Mouse (Mus musculus): Measurements from ENCODE around the gene Pcgf6. TPM values are rescaled to one million over a fixed set of nuclear protein-coding genes. Genes with fewer than 3 reads are reported as not detected.
A peak's percentile ranks its signal among the peaks of the same experiment; 100 is the strongest.

Pcgf6 gene
- polyA plus RNA-seq, 1 experiment from 2014 or later: 13.9 TPM

GRCm38 (mm10) chr19:47057684-47058083 is 7.0 kb upstream of the Pcgf6 start:
- WGBS: 67% methylated on average over 1 of the region's 1 CpGs
- DNase-seq (ENCODE audit: low spot score): no peak
- H3K36me3 ChIP-seq (ENCODE audit: control insufficient read depth, insufficient read depth, low read length): no peaks in the 10 kb centered on the region
- no peaks in the 10 kb centered on the region for H3K9me3 ChIP-seq (ENCODE audit: control insufficient read depth, low read length)
- no peak overlapping the region for H3K9ac ChIP-seq (ENCODE audit: low read depth, low read length)
- ATAC-seq (ENCODE audit: low read depth): no peak
- no peak overlapping the region for H3K4me2 ChIP-seq (ENCODE audit: low read depth, low read length)
- H3K4me1 ChIP-seq (ENCODE audit: control insufficient read depth, insufficient read depth, low read length): no peaks in the 10 kb centered on the region
- H3K27ac ChIP-seq (replicated peaks; ENCODE audit: low read depth, low read length): no peak overlapping the region
- H3K27me3 ChIP-seq (replicated peaks; ENCODE audit: control insufficient read depth, insufficient read depth, low read length): no peaks in the 10 kb centered on the region
- H3K4me3 ChIP-seq (ENCODE audit: low read depth, low read length): no peak overlapping the region

DNA sequence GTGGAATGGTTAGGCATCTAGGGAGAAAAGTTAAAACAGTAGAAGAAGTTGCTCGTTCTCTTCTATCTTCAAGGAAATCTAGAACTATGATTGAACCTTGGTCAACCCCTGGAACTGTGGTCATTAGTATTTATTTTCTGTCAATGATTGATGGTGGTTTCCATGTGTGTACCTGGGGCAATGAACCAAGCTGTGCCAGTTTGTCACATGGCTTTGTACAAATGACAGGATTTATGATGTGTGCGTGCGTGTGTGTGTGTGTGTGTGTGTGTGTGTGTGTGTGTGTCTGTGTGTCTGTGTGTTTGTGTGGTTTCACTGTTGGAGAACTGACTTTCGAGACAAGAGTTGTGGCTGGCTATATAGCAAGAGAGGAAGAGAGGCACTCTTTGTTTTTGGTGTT is 2.8 kb upstream of the Pcgf6 start:
- WGBS: 85% methylated on average over 4 of the region's 4 CpGs
- DNase-seq (ENCODE audit: low spot score) (no peak), ATAC-seq (ENCODE audit: low read depth) (no peak)
- Histone ChIP-seq H3K4me1 (ENCODE audit: control insufficient read depth, insufficient read depth, low read length) (peaks cover 13% of the 10 kb centered on the region), H3K4me3 (ENCODE audit: low read depth, low read length) (no peak overlapping the region), H3K27ac (replicated peaks; ENCODE audit: low read depth, low read length) (no peak overlapping the region), H3K36me3 (ENCODE audit: control insufficient read depth, insufficient read depth, low read length) (no peaks in the 10 kb centered on the region), H3K4me2 (ENCODE audit: low read depth, low read length) (no peak overlapping the region), H3K9me3 (ENCODE audit: control insufficient read depth, low read length) (no peaks in the 10 kb centered on the region), H3K27me3 (replicated peaks; ENCODE audit: control insufficient read depth, insufficient read depth, low read length) (no peaks in the 10 kb centered on the region), H3K9ac (ENCODE audit: low read depth, low read length) (no peak overlapping the region)

GRCm38 (mm10) chr19:47052927-47053326 is 2.2 kb upstream of the Pcgf6 start:
- no peak overlapping the region for H3K27ac ChIP-seq (replicated peaks; ENCODE audit: low read depth, low read length)
- H3K4me2 ChIP-seq (ENCODE audit: low read depth, low read length): no peak overlapping the region
- no peak overlapping the region for H3K9ac ChIP-seq (ENCODE audit: low read depth, low read length)
- 76% methylated on average over 4 of the region's 4 CpGs for WGBS
- no peaks in the 10 kb centered on the region for H3K27me3 ChIP-seq (replicated peaks; ENCODE audit: control insufficient read depth, insufficient read depth, low read length)
- ATAC-seq (ENCODE audit: low read depth) (no peak), DNase-seq (ENCODE audit: low spot score) (no peak)
- H3K36me3 ChIP-seq (ENCODE audit: control insufficient read depth, insufficient read depth, low read length): no peaks in the 10 kb centered on the region
- H3K9me3 ChIP-seq (ENCODE audit: control insufficient read depth, low read length): no peaks in the 10 kb centered on the region
- peaks cover 13% of the 10 kb centered on the region for H3K4me1 ChIP-seq (ENCODE audit: control insufficient read depth, insufficient read depth, low read length)
- H3K4me3 ChIP-seq (ENCODE audit: low read depth, low read length): no peak overlapping the region

GRCm38 (mm10) chr19:47049840-47050239 is 866 bp downstream of the Pcgf6 start:
- Histone ChIP-seq H3K36me3 (ENCODE audit: control insufficient read depth, insufficient read depth, low read length) (peaks cover 27% of the 10 kb centered on the region), H3K4me2 (ENCODE audit: low read depth, low read length) (peak overlapping the region; percentile 73), H3K27ac (replicated peaks; ENCODE audit: low read depth, low read length) (peak overlapping the region; percentile 94; the same call in 1 of the 2 replicates), H3K9ac (ENCODE audit: low read depth, low read length) (peak overlapping the region; percentile 85), H3K27me3 (replicated peaks; ENCODE audit: control insufficient read depth, insufficient read depth, low read length) (no peaks in the 10 kb centered on the region), H3K9me3 (ENCODE audit: control insufficient read depth, low read length) (no peaks in the 10 kb centered on the region), H3K4me3 (ENCODE audit: low read depth, low read length) (peak overlapping the region; percentile 88), H3K4me1 (ENCODE audit: control insufficient read depth, insufficient read depth, low read length) (peaks cover 13% of the 10 kb centered on the region)
- DNase-seq (ENCODE audit: low spot score): no peak
- no peak for ATAC-seq (ENCODE audit: low read depth)
- WGBS: 6% methylated on average over 7 of the region's 7 CpGs

GRCm38 (mm10) chr19:47049061-47049460 is 1.6 kb downstream of the Pcgf6 start:
- Histone ChIP-seq H3K9ac (ENCODE audit: low read depth, low read length) (no peak overlapping the region), H3K4me2 (ENCODE audit: low read depth, low read length) (peak overlapping the region; percentile 73), H3K27ac (replicated peaks; ENCODE audit: low read depth, low read length) (no peak overlapping the region), H3K27me3 (replicated peaks; ENCODE audit: control insufficient read depth, insufficient read depth, low read length) (no peaks in the 10 kb centered on the region), H3K4me3 (ENCODE audit: low read depth, low read length) (no peak overlapping the region), H3K4me1 (ENCODE audit: control insufficient read depth, insufficient read depth, low read length) (peaks cover 13% of the 10 kb centered on the region), H3K36me3 (ENCODE audit: control insufficient read depth, insufficient read depth, low read length) (peaks cover 31% of the 10 kb centered on the region), H3K9me3 (ENCODE audit: control insufficient read depth, low read length) (no peaks in the 10 kb centered on the region)
- WGBS: 60% methylated on average over 4 of the region's 4 CpGs
- no peak for ATAC-seq (ENCODE audit: low read depth)
- DNase-seq (ENCODE audit: low spot score): peak; percentile 8

GRCm38 (mm10) chr19:47047236-47047833 is 3.4 kb downstream of the Pcgf6 start:
- no peak overlapping the region for H3K4me3 ChIP-seq (ENCODE audit: low read depth, low read length)
- no peak overlapping the region for H3K27ac ChIP-seq (replicated peaks; ENCODE audit: low read depth, low read length)
- peaks cover 36% of the 10 kb centered on the region for H3K36me3 ChIP-seq (ENCODE audit: control insufficient read depth, insufficient read depth, low read length)
- 78% methylated on average over 13 of the region's 13 CpGs for WGBS
- no peak for DNase-seq (ENCODE audit: low spot score)
- no peaks in the 10 kb centered on the region for H3K9me3 ChIP-seq (ENCODE audit: control insufficient read depth, low read length)
- H3K27me3 ChIP-seq (replicated peaks; ENCODE audit: control insufficient read depth, insufficient read depth, low read length): no peaks in the 10 kb centered on the region
- H3K4me2 ChIP-seq (ENCODE audit: low read depth, low read length): no peak overlapping the region
- H3K9ac ChIP-seq (ENCODE audit: low read depth, low read length): no peak overlapping the region
- no peak for ATAC-seq (ENCODE audit: low read depth)
- H3K4me1 ChIP-seq (ENCODE audit: control insufficient read depth, insufficient read depth, low read length): peaks cover 13% of the 10 kb centered on the region

DNA sequence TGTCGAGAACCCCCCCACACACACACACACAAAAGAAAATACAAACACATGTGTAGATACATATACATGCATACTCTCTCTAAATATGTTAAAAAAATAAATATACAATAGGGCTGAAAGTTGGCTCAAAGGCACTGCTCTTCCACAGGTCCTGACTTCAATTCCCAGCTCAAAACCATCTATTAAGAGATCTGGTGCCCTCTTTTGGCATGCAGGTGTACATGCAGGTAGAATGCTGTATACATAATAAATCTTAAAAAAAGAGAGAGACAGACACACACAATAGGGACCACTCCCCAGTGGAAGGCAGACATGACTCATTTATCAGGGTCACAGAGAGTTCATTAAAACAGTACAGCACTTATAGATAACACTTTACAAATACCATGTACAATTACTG is 4.4 kb downstream of the Pcgf6 start:
- Histone ChIP-seq H3K9ac (ENCODE audit: low read depth, low read length) (no peak overlapping the region), H3K27me3 (replicated peaks; ENCODE audit: control insufficient read depth, insufficient read depth, low read length) (no peaks in the 10 kb centered on the region), H3K4me1 (ENCODE audit: control insufficient read depth, insufficient read depth, low read length) (peaks cover 13% of the 10 kb centered on the region), H3K27ac (replicated peaks; ENCODE audit: low read depth, low read length) (no peak overlapping the region), H3K4me2 (ENCODE audit: low read depth, low read length) (no peak overlapping the region), H3K36me3 (ENCODE audit: control insufficient read depth, insufficient read depth, low read length) (peaks cover 37% of the 10 kb centered on the region), H3K4me3 (ENCODE audit: low read depth, low read length) (no peak overlapping the region), H3K9me3 (ENCODE audit: control insufficient read depth, low read length) (no peaks in the 10 kb centered on the region)
- DNase-seq (ENCODE audit: low spot score) (no peak), ATAC-seq (ENCODE audit: low read depth) (no peak)
- WGBS: 88% methylated on average over 1 of the region's 1 CpGs

DNA sequence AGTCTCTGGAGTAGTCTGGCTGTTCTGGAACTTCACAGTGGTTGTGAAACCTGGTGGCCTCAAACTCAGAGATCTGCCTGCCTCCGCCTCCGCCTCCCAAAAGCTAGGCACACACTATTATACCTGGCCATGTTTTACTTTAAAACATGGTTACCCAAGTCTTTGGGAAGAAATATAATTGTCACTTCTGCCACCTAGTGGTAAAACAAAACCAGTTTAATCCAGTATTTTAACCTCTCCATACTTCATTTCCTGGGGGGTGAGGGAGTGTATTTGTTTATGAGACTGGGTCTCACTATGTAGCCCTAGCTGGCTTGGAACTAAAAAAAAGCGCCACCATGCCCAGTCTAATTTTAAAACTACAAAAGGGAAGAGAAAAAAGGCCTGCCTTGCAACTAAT is 7.1 kb downstream of the Pcgf6 start:
- H3K4me2 ChIP-seq (ENCODE audit: low read depth, low read length): no peak overlapping the region
- no peak overlapping the region for H3K9ac ChIP-seq (ENCODE audit: low read depth, low read length)
- no peaks in the 10 kb centered on the region for H3K4me1 ChIP-seq (ENCODE audit: control insufficient read depth, insufficient read depth, low read length)
- H3K9me3 ChIP-seq (ENCODE audit: control insufficient read depth, low read length): no peaks in the 10 kb centered on the region
- H3K27ac ChIP-seq (replicated peaks; ENCODE audit: low read depth, low read length): no peak overlapping the region
- peaks cover 61% of the 10 kb centered on the region for H3K36me3 ChIP-seq (ENCODE audit: control insufficient read depth, insufficient read depth, low read length)
- 84% methylated on average over 3 of the region's 3 CpGs for WGBS
- ATAC-seq (ENCODE audit: low read depth): no peak
- no peaks in the 10 kb centered on the region for H3K27me3 ChIP-seq (replicated peaks; ENCODE audit: control insufficient read depth, insufficient read depth, low read length)
- no peak overlapping the region for H3K4me3 ChIP-seq (ENCODE audit: low read depth, low read length)
- DNase-seq (ENCODE audit: low spot score): peak; percentile 27

DNA sequence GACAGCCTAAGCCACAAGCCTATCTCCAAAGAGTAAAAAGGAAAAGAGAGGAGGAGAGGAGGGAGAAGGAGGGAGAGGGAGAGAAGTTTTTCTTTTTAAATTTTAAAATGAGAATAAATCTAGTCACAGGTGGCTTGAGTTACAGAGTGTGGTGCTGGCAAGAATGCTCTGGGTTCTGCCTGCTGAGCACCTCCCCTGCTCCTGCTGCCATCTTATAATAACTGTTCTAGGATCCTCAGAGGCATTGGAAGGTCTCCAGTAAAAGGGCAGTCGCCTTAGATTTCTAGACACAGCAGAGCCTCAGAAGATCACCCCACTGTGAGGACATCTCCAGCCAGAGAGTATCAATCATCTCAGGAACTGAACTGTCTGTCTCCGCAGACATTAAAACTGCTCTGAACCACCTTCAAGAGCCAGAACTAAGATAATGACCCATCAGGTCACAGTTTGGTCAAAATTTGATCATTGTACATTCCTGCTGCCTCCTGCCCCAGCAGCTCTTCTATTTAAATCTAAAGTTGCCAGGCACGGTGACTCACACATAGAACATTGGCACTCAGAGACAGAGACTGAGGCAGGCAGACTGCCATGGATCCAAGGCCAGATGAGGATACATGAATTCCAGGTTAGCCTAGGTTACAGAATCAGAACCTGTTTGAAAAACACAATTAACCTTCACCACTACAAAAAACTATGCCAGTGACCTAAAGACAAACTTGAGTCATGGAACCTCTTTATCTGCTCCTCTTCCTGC is 9.8 kb downstream of the Pcgf6 start:
- 92% methylated on average over 3 of the region's 3 CpGs for WGBS
- Histone ChIP-seq H3K9me3 (ENCODE audit: control insufficient read depth, low read length) (no peaks in the 10 kb centered on the region), H3K27me3 (replicated peaks; ENCODE audit: control insufficient read depth, insufficient read depth, low read length) (no peaks in the 10 kb centered on the region), H3K4me2 (ENCODE audit: low read depth, low read length) (no peak overlapping the region), H3K36me3 (ENCODE audit: control insufficient read depth, insufficient read depth, low read length) (peaks cover 63% of the 10 kb centered on the region), H3K27ac (replicated peaks; ENCODE audit: low read depth, low read length) (no peak overlapping the region), H3K9ac (ENCODE audit: low read depth, low read length) (no peak overlapping the region), H3K4me3 (ENCODE audit: low read depth, low read length) (no peak overlapping the region), H3K4me1 (ENCODE audit: control insufficient read depth, insufficient read depth, low read length) (no peaks in the 10 kb centered on the region)
- no peak for DNase-seq (ENCODE audit: low spot score)
- no peak for ATAC-seq (ENCODE audit: low read depth)

Data from embryonic facial prominence, embryonic 14.5 days (tissue).